Mouse (Mus musculus) midbrain, embryonic 16.5 days (tissue): ENCODE results near the gene Stbd1. TPM values are rescaled to one million over a fixed set of nuclear protein-coding genes. Genes with fewer than 3 reads are reported as not detected.

Experiments
- ATAC-seq: fragments of 200-750 bp; cut with Nextera tagmentation; 2 replicates; pipeline ENCODE4 v1.8.0; 2017; ENCODE audit warnings: moderate TSS enrichment
- H3K27ac ChIP-seq: fragments of 300-500 bp; sonication (generic); 2 replicates; pipeline ENCODE4 v1.5.1; 2014; ENCODE audit warnings: mild to moderate bottlenecking, low read length, mixed read lengths
- H3K27me3 ChIP-seq: fragments of 300-500 bp; sonication (generic); 2 replicates; pipeline ENCODE4 v1.6.1; 2014; ENCODE audit warnings: low read depth, low read length, mixed read lengths; ENCODE audit not compliant: control insufficient read depth, insufficient read depth
- H3K36me3 ChIP-seq: fragments of 300-500 bp; sonication (generic); 2 replicates; pipeline ENCODE4 v1.6.1; 2014; ENCODE audit warnings: mild to moderate bottlenecking, low read length, moderate library complexity, mixed read lengths; ENCODE audit not compliant: control insufficient read depth, insufficient read depth
- H3K4me1 ChIP-seq: fragments of 300-500 bp; sonication (generic); 2 replicates; pipeline ENCODE4 v1.6.1; 2014; ENCODE audit warnings: mild to moderate bottlenecking, low read length, mixed read lengths; ENCODE audit not compliant: control insufficient read depth, insufficient read depth
- H3K4me2 ChIP-seq: fragments of 300-500 bp; sonication (generic); 2 replicates; pipeline ENCODE4 v1.6.1; 2014; ENCODE audit warnings: mild to moderate bottlenecking, low read length, mixed read lengths
- H3K4me3 ChIP-seq: fragments of 300-500 bp; sonication (generic); 2 replicates; pipeline ENCODE4 v1.5.1; 2014; ENCODE audit warnings: low read depth, mild to moderate bottlenecking, low read length, moderate library complexity, mixed read lengths
- H3K9ac ChIP-seq: fragments of 300-500 bp; sonication (generic); 2 replicates; pipeline ENCODE4 v1.6.1; 2014; ENCODE audit warnings: low read depth, low read length, mixed read lengths
- H3K9me3 ChIP-seq: fragments of 300-500 bp; sonication (generic); replicated peaks from 2 replicates; pipeline ENCODE4 v1.6.1; 2014; ENCODE audit warnings: mild to moderate bottlenecking, low read length, mixed read lengths; ENCODE audit not compliant: control insufficient read depth, poor library complexity, severe bottlenecking
- WGBS: fragments of 180-500 bp; shearing (Covaris S2); extraction: QIAGEN DNeasy Blood & Tissue Kit; methylation state at CpG from one replicate; pipeline ENCODE4 v1.1.7; 2014; 5-methylcytosine and 5-hydroxymethylcytosine counted together
- polyA plus RNA-seq: library from polyadenylated mRNA; unstranded; fragments of >200 nt; fragmentation: Nextera tagmentation; extraction: Ambion mirVana; gene quantifications from 2 replicates; pipeline ENCODE4 v1.2.1, GENCODE M21; 2015

The Stbd1 gene
- polyA plus RNA-seq, 1 experiment from 2014 or later, result 5.9 TPM

DNA sequence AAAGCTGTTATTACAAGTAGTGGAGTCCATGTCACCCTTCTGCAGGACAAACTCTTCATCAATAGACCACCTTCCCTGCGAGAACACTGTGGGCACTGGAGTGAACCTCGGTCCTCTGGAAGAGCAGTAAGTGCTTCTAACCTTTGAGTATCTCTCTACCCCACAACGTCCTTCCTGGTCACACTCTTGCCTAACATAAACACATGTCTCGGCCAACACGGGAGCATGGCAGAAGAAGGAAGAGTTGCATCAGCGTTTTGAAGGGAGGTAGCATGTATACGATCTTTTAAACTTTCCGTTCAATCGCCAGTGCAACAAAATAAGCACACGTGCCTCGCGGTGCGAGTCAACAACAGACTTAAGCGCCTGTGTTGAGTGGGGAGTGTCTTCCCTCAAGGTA, 23.3 kb upstream of the Stbd1 start:
- H3K4me2 ChIP-seq, result no peak overlapping the region
- H3K9me3 ChIP-seq, result no peaks in the 10 kb centered on the region
- H3K36me3 ChIP-seq, result no peaks in the 10 kb centered on the region
- no peak overlapping the region for H3K27ac ChIP-seq
- no peak overlapping the region for H3K4me3 ChIP-seq
- ATAC-seq, result no peak
- WGBS, result 92% methylated on average over 14 of the region's 14 CpGs
- H3K27me3 ChIP-seq, result no peaks in the 10 kb centered on the region
- no peaks in the 10 kb centered on the region for H3K4me1 ChIP-seq
- H3K9ac ChIP-seq, result no peak overlapping the region

DNA sequence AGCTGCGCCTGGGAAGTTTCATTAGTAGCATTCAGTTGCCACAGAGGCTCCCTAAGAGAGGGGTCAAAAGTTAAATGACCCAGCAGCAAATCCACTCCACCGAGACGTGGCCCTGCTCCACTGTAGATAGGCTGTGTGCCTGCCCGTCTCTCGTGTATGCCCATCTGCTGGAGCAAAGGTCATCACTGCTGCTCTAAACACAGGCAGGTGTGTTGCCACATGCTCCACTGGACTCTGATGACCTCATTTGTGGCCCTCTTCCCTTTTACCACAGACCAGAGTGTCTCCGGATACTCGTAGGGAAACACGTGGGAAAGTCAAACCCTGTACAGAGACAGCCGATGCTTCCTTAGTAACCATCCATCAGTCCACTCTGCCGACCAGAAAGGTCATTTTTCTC, 16.9 kb upstream of the Stbd1 start:
- H3K36me3 ChIP-seq, result no peaks in the 10 kb centered on the region
- no peaks in the 10 kb centered on the region for H3K4me1 ChIP-seq
- 74% methylated on average over 10 of the region's 10 CpGs for WGBS
- no peaks in the 10 kb centered on the region for H3K27me3 ChIP-seq
- no peak for ATAC-seq
- no peak overlapping the region for H3K9ac ChIP-seq
- H3K27ac ChIP-seq, result no peak overlapping the region
- H3K4me3 ChIP-seq, result no peak overlapping the region
- no peak overlapping the region for H3K4me2 ChIP-seq
- no peaks in the 10 kb centered on the region for H3K9me3 ChIP-seq

DNA sequence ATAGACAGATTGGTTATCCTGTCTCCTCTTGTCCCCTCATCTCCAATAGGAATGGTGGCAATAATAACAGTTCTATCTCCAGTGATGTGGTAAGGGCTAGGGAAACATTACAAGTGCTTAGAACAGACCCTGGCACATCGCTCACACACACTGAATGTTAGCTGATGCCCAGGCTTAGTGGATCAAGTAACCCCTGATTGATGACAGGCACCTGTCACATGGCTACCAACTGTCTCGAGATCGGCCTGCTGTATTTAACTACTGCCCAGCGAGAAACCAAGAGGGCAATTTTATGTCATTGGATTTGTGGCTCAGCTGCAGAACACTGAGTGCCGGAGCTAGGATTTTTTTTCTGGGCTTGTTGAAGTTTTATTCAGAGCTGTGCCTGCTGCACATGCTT, 7.8 kb upstream of the Stbd1 start:
- H3K4me2 ChIP-seq, result no peak overlapping the region
- no peaks in the 10 kb centered on the region for H3K27me3 ChIP-seq
- no peak for ATAC-seq
- no peaks in the 10 kb centered on the region for H3K9me3 ChIP-seq
- H3K9ac ChIP-seq, result no peak overlapping the region
- H3K4me3 ChIP-seq, result no peak overlapping the region
- WGBS, result 82% methylated on average over 5 of the region's 5 CpGs
- no peaks in the 10 kb centered on the region for H3K36me3 ChIP-seq
- H3K4me1 ChIP-seq, result no peaks in the 10 kb centered on the region
- no peak overlapping the region for H3K27ac ChIP-seq

DNA sequence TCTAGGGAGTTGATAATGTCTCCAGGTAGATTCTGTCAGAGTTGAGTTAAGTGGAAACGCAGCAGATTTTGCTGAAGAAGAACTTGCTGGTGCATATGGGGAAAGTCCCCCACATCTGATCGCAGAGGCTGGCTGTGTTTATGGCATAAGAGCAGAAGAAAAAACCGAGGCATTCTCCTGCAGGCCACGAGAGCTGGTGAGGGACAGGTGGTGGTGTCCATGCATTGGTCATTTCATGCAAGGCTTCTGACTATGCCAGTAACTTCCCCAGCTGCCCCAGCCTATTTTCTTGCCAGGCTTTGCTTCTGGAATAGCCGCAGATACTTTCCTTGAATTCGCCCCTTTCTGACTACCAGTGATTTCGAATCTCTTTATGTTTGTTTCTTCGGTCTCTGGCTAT, 6.0 kb upstream of the Stbd1 start:
- WGBS, result 96% methylated on average over 8 of the region's 8 CpGs
- no peak overlapping the region for H3K27ac ChIP-seq
- H3K9ac ChIP-seq, result no peak overlapping the region
- ATAC-seq, result no peak
- no peak overlapping the region for H3K4me2 ChIP-seq
- H3K4me3 ChIP-seq, result no peak overlapping the region
- no peaks in the 10 kb centered on the region for H3K9me3 ChIP-seq
- H3K36me3 ChIP-seq, result no peaks in the 10 kb centered on the region
- no peaks in the 10 kb centered on the region for H3K4me1 ChIP-seq
- no peaks in the 10 kb centered on the region for H3K27me3 ChIP-seq

GRCm38 (mm10) chr5:92599030-92599429, 3.8 kb upstream of the Stbd1 start:
- no peak overlapping the region for H3K9ac ChIP-seq
- ATAC-seq, result no peak
- no peaks in the 10 kb centered on the region for H3K36me3 ChIP-seq
- no peak overlapping the region for H3K4me3 ChIP-seq
- H3K4me1 ChIP-seq, result 0 out of 2 replicates have a peak, but pooled peaks cover 2% of the 10 kb centered on the region
- WGBS, result 82% methylated on average over 10 of the region's 10 CpGs
- H3K27me3 ChIP-seq, result no peaks in the 10 kb centered on the region
- no peak overlapping the region for H3K27ac ChIP-seq
- no peak overlapping the region for H3K4me2 ChIP-seq
- H3K9me3 ChIP-seq, result no peaks in the 10 kb centered on the region

- H3K36me3 ChIP-seq, result no peaks in the 10 kb centered on the region
- no peak overlapping the region for H3K27ac ChIP-seq
- ATAC-seq, result no peak
- H3K9me3 ChIP-seq, result no peaks in the 10 kb centered on the region
- WGBS, result 71% methylated on average over 10 of the region's 10 CpGs
- H3K27me3 ChIP-seq, result peaks cover 3% of the 10 kb centered on the region; the same call in 1 of the 2 replicates
- H3K9ac ChIP-seq, result no peak overlapping the region
- no peak overlapping the region for H3K4me3 ChIP-seq
- H3K4me2 ChIP-seq, result no peak overlapping the region
- 0 out of 2 replicates have a peak, but pooled peaks cover 2% of the 10 kb centered on the region for H3K4me1 ChIP-seq
Observed at GRCm38 (mm10) chr5:92604452-92605247, 1.8 kb downstream of the Stbd1 start.

- 92% methylated on average over 5 of the region's 5 CpGs for WGBS
- H3K4me1 ChIP-seq, result 0 out of 2 replicates have a peak, but pooled peaks cover 2% of the 10 kb centered on the region
- ATAC-seq, result no peak
- H3K27me3 ChIP-seq, result peaks cover 3% of the 10 kb centered on the region; the same call in 1 of the 2 replicates
- H3K36me3 ChIP-seq, result no peaks in the 10 kb centered on the region
- H3K27ac ChIP-seq, result no peak overlapping the region
- H3K9me3 ChIP-seq, result no peaks in the 10 kb centered on the region
- H3K9ac ChIP-seq, result no peak overlapping the region
- H3K4me2 ChIP-seq, result no peak overlapping the region
- H3K4me3 ChIP-seq, result no peak overlapping the region
Observed at GRCm38 (mm10) chr5:92607492-92608229, 4.8 kb downstream of the Stbd1 start.

- H3K27ac ChIP-seq, result no peak overlapping the region
- H3K27me3 ChIP-seq, result no peaks in the 10 kb centered on the region
- H3K4me3 ChIP-seq, result no peak overlapping the region
- 85% methylated on average over 4 of the region's 4 CpGs for WGBS
- H3K4me2 ChIP-seq, result no peak overlapping the region
- no peaks in the 10 kb centered on the region for H3K4me1 ChIP-seq
- H3K36me3 ChIP-seq, result no peaks in the 10 kb centered on the region
- H3K9ac ChIP-seq, result no peak overlapping the region
- ATAC-seq, result no peak
- no peaks in the 10 kb centered on the region for H3K9me3 ChIP-seq
Observed at GRCm38 (mm10) chr5:92612756-92613155, 9.9 kb downstream of the Stbd1 start.

- ATAC-seq, result no peak
- no peak overlapping the region for H3K27ac ChIP-seq
- no peak overlapping the region for H3K4me3 ChIP-seq
- no peak overlapping the region for H3K4me2 ChIP-seq
- 74% methylated on average over 5 of the region's 5 CpGs for WGBS
- no peaks in the 10 kb centered on the region for H3K36me3 ChIP-seq
- no peaks in the 10 kb centered on the region for H3K4me1 ChIP-seq
- no peak overlapping the region for H3K9ac ChIP-seq
- H3K9me3 ChIP-seq, result 0 out of 2 replicates have a peak, but pooled peaks cover 4% of the 10 kb centered on the region
- no peaks in the 10 kb centered on the region for H3K27me3 ChIP-seq
Observed at GRCm38 (mm10) chr5:92621883-92622282, 19.0 kb downstream of the Stbd1 start.
